Mouse (Mus musculus): ENCODE results near the gene Bag5. TPM values are rescaled to one million over a fixed set of nuclear protein-coding genes. Genes with fewer than 3 reads are reported as not detected.

Gene Bag5
- total and polyA plus RNA-seq, 3 experiments = 24.1 to 27.9 (median 25.6) TPM

- Histone ChIP-seq H3K27me3 (replicated peaks) (no peaks in the 10 kb centered on the region), H3K4me2 (ENCODE audit: insufficient read depth, low read depth, poor library complexity, severe bottlenecking) (no peak overlapping the region), H3K79me2 (replicated peaks; ENCODE audit: control insufficient read depth, extremely low read depth, insufficient read depth, poor library complexity, severe bottlenecking) (no peaks in the 10 kb centered on the region), H3K4me3 (replicated peaks in 1 of 3; ENCODE audit: low read depth in 2 of 3, low read length in 2 of 3, poor library complexity in 1 of 3) (no peak overlapping the region), H3K36me3 (replicated peaks in 1 of 2; ENCODE audit: control insufficient read depth in 1 of 2, insufficient read depth in 1 of 2, low read length in 1 of 2) (no peaks in the 10 kb centered on the region), H3K27ac (ENCODE audit: insufficient read depth, low read depth) (no peak overlapping the region), H3K9ac (ENCODE audit: insufficient read depth, low read depth) (no peak overlapping the region), H3K4me1 (ENCODE audit: control insufficient read depth in 1 of 2, insufficient read depth in 2 of 2) (peaks cover 19 to 61% of the 10 kb centered on the region in 2 experiments), H3K9me3 (replicated peaks; ENCODE audit: low read length) (no peaks in the 10 kb centered on the region)
- TF ChIP-seq ZKSCAN1 (IDR thresholded peaks at IDR 0.05; ENCODE audit: borderline replicate concordance, low read depth, low read length) (no peak), MAZ (IDR thresholded peaks at IDR 0.05; ENCODE audit: low read depth, low read length) (no peak), MEF2A (IDR thresholded peaks at IDR 0.05; ENCODE audit: borderline replicate concordance, low read depth, low read length) (no peak), RCOR1 (conservative IDR thresholded peaks at IDR 0.05; ENCODE audit: low read depth, low read length) (no peak), USF2 (conservative IDR thresholded peaks at IDR 0.05; ENCODE audit: low read depth, low read length) (no peak), NELFE (IDR thresholded peaks at IDR 0.05; ENCODE audit: low read depth, low read length) (no peak), KAT2A (IDR thresholded peaks at IDR 0.05; ENCODE audit: insufficient replicate concordance, low read length) (no peak), MAX (IDR thresholded peaks at IDR 0.05; ENCODE audit: low read length) (no peak), RAD21 (IDR thresholded peaks at IDR 0.05; ENCODE audit: low read depth, low read length) (no peak), TCF12 (IDR thresholded peaks at IDR 0.05; ENCODE audit: low read depth, low read length) (no peak), EP300 (IDR thresholded peaks at IDR 0.05; ENCODE audit: low read length) (no peak), POLR2AphosphoS2 (IDR thresholded peaks at IDR 0.05; ENCODE audit: low read depth, low read length) (no peak), GABPA (IDR thresholded peaks at IDR 0.05; ENCODE audit: insufficient replicate concordance, low read depth, low read length) (no peak), ZMIZ1 (IDR thresholded peaks at IDR 0.05; ENCODE audit: low read depth, low read length) (no peak), MAFK (IDR thresholded peaks at IDR 0.05; ENCODE audit: insufficient replicate concordance, low read length) (no peak), JUND (conservative IDR thresholded peaks at IDR 0.05; ENCODE audit: low read depth, low read length) (no peak), E2F4 (IDR thresholded peaks at IDR 0.05; ENCODE audit: insufficient replicate concordance, low read depth, low read length) (no peak), TBP (conservative IDR thresholded peaks at IDR 0.05; ENCODE audit: low read depth, low read length) (no peak), MXI1 (IDR thresholded peaks at IDR 0.05; ENCODE audit: low read depth, low read length) (no peak), HCFC1 (IDR thresholded peaks at IDR 0.05; ENCODE audit: low read depth, low read length) (no peak)
- in situ Hi-C loops (cut with MboI; ENCODE audit: low pct_ligation_motif_present, low pct_unique_long_range_greater_than_20kb, low sequenced_read_pairs) (no loop called here), dilution Hi-C loops (cut with MboI; ENCODE audit: extremely low pct_ligation_motif_present, extremely low pct_unique_long_range_greater_than_20kb, low sequenced_read_pairs) (no loop called here)
- no peak for DNase-seq (ENCODE audit: extremely low read depth)
Observed at GRCm38 (mm10) chr12:111694880-111695804, 17.9 kb downstream of the Bag5 start.

Measured in CH12.LX (cell line).